Mouse (Mus musculus) neural tube, embryonic 15.5 days (tissue): ENCODE measurements around the gene Tas2r138. TPM values are rescaled to one million over a fixed set of nuclear protein-coding genes. Genes with fewer than 3 reads are reported as not detected.
"Not testable (repeated sequence)": the region's sequence is repeated elsewhere in the genome, so short reads cannot be mapped to it uniquely, and the experiment has no call there.

Experiments used
- ATAC-seq: fragments of 200-750 bp; cut with Nextera tagmentation; 2 replicates; pipeline ENCODE4 v1.8.0; 2017; ENCODE audit warnings: mild to moderate bottlenecking, moderate TSS enrichment, moderate library complexity; ENCODE audit not compliant: low FRiP score
- H3K27ac ChIP-seq: fragments of 300-500 bp; sonication (generic); replicated peaks from 2 replicates; pipeline ENCODE4 v1.5.1; 2015; ENCODE audit warnings: mild to moderate bottlenecking, inconsistent platforms
- H3K27me3 ChIP-seq: fragments of 300-500 bp; sonication (generic); replicated peaks from 2 replicates; pipeline ENCODE4 v1.6.1; 2015; ENCODE audit warnings: inconsistent platforms
- H3K36me3 ChIP-seq: fragments of 300-500 bp; sonication (generic); 2 replicates; pipeline ENCODE4 v1.6.1; 2015; ENCODE audit warnings: inconsistent platforms
- H3K4me1 ChIP-seq: fragments of 300-500 bp; sonication (generic); 2 replicates; pipeline ENCODE4 v1.6.1; 2015; ENCODE audit warnings: inconsistent platforms
- H3K4me2 ChIP-seq: fragments of 300-500 bp; sonication (generic); 2 replicates; pipeline ENCODE4 v1.6.1; 2015; ENCODE audit warnings: inconsistent platforms, mild to moderate bottlenecking, moderate library complexity
- H3K4me3 ChIP-seq: fragments of 300-500 bp; sonication (generic); replicated peaks from 2 replicates; pipeline ENCODE4 v1.5.1; 2015; ENCODE audit warnings: mild to moderate bottlenecking, inconsistent platforms
- H3K9ac ChIP-seq: fragments of 300-500 bp; sonication (generic); replicated peaks from 2 replicates; pipeline ENCODE4 v1.6.1; 2015; ENCODE audit warnings: mild to moderate bottlenecking, inconsistent platforms
- H3K9me3 ChIP-seq: fragments of 300-500 bp; sonication (generic); replicated peaks from 2 replicates; pipeline ENCODE4 v1.6.1; 2016; ENCODE audit warnings: inconsistent platforms
- WGBS: fragments of 180-500 bp; shearing (Covaris S2); methylation state at CpG from one replicate; pipeline ENCODE4 v1.1.7; 2015; ENCODE audit warnings: mixed read lengths; 5-methylcytosine and 5-hydroxymethylcytosine counted together
- polyA plus RNA-seq: library from polyadenylated mRNA; unstranded; fragments of >200 nt; fragmentation: Nextera tagmentation; extraction: Ambion mirVana; gene quantifications from 2 replicates; pipeline ENCODE4 v1.2.1, GENCODE M21; 2015

Gene Tas2r138
- polyA plus RNA-seq, 1 experiment from 2014 or later = not detected

DNA sequence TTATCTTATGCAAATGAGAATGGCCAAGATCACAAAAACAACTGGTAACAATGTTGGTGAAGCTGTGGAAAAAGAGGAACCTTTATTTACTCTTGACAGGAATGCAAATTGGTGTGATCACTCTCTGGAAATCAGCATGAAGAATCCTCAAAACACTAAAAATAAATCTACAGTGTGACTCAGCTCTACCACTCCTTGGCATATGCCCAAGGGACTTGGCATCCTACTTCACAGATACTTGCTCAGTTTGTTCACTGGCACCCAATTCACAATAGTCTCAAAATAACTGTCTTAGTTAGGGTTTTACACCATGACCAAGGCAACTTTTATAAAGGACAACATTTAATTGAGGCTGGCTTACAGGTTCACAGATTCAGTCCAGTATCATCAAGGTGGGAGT is 5.7 kb downstream of the Tas2r138 start:
- Histone ChIP-seq H3K36me3 (no peaks in the 10 kb centered on the region), H3K4me3 (no peak overlapping the region), H3K27ac (no peak overlapping the region), H3K4me1 (no peaks in the 10 kb centered on the region), H3K9ac (no peak overlapping the region), H3K27me3 (no peaks in the 10 kb centered on the region), H3K4me2 (no peak overlapping the region), H3K9me3 (no peaks in the 10 kb centered on the region)
- no peak for ATAC-seq

DNA sequence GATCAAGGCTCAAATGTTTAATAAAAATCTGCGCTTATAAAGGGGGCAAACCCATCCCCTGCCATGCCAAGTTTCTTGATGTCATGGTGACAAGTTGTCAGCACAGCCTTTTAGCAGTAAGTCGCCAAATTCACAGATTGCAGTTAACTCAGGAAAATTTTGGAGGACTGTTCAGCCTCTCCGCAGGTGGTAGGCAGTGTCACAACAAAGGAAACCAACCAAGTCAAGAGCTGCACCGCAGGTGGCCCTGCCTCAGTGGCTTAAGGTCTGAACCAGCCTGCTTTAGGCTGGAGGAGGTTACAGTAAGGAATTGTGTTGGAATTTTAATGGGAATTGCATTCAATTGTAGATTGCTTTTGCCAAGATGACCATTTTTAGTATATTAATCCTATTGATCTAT is 14.6 kb downstream of the Tas2r138 start:
- not testable (repeated sequence) for H3K9me3 ChIP-seq, ATAC-seq, H3K36me3 ChIP-seq, H3K4me1 ChIP-seq, H3K9ac ChIP-seq, H3K4me3 ChIP-seq, H3K4me2 ChIP-seq, H3K27ac ChIP-seq, H3K27me3 ChIP-seq
- WGBS = 38% methylated on average over 4 of the region's 4 CpGs

DNA sequence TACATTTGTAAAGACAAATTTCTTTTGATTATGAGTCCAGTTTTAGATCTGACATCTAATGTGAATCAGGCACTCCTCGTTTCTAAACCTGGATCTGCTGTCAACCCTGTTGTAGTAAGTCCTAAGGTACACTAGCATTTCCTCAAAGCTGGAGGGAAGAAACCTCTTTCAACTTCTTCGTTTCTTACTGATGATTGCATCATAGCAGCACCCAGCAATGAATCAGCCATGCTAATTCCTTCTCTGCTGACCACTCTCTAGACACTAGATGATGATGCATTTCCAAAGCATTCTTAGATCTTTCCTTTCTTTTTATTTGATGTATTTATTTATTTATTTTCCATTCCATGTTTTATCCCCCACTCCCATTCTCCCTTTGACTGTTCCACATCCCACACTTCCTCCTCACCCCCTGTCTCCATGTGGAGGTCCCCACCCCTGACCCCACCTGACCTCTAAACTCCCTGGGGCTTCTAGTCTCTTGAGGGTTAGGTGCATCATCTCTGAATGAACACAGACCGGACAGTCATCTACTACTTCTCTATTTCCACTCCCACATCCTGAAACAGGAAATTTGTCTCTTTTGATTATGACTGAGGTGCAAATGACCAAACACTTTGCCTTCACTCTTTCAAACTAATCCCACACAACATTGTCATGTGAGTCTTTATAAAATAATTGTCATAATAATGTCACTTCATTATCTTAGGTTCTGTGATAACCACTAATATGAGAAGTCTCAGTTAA is 18.1 kb downstream of the Tas2r138 start:
- no peak for ATAC-seq
- no peaks in the 10 kb centered on the region for H3K36me3 ChIP-seq
- no peak overlapping the region for H3K9ac ChIP-seq
- WGBS = 78% methylated on average over 3 of the region's 3 CpGs
- no peak overlapping the region for H3K4me2 ChIP-seq
- H3K4me3 ChIP-seq = no peak overlapping the region
- no peaks in the 10 kb centered on the region for H3K27me3 ChIP-seq
- no peak overlapping the region for H3K27ac ChIP-seq
- no peaks in the 10 kb centered on the region for H3K9me3 ChIP-seq
- H3K4me1 ChIP-seq = no peaks in the 10 kb centered on the region

DNA sequence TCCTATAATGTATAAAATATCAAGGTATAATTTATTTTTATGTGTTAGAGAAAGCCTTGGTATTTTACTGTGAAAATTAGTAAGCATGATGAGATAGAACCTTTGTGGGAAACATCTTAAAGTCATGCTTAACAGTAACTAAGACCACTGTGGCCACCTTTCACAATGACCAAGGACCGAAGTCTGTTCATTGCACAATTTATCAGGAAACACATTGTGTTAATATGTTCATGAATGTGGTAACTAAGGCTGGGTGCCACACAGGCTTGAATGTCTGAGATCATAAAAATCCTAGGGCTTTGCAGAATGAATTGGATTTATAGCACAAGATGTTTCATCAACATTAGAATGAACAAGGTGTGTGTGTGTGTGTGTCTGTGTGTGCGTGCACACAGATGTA is 24.8 kb downstream of the Tas2r138 start:
- Histone ChIP-seq H3K4me2 (no peak overlapping the region), H3K4me3 (no peak overlapping the region), H3K4me1 (no peaks in the 10 kb centered on the region), H3K27ac (no peak overlapping the region), H3K9me3 (no peaks in the 10 kb centered on the region), H3K9ac (no peak overlapping the region), H3K36me3 (no peaks in the 10 kb centered on the region), H3K27me3 (no peaks in the 10 kb centered on the region)
- 96% methylated on average over 2 of the region's 2 CpGs for WGBS
- ATAC-seq = no peak

DNA sequence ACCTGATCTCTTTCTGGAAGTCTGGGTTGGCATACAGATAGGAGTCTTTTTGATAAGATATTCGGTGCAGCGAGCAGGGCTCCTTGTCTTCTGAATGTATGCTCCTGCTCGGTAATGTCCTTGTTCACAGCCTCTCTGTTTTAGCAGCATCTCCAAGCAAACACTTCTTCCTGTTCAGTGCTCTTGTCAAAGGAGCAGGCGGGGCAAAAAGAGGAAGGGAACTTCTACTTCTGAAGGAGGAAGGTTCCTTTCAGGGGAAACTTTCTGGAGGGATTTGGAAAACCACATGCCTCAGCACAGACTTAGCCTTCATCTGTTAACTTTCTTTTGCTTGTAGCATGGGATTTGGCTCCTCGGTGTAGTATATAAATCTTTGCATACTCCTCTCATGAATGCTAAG is 27.5 kb downstream of the Tas2r138 start, which contains the start of gene Clec5a:
Clec5a (minus strand) TSS at position 177 of the 400 bp plus-strand sequence.
- H3K27ac ChIP-seq = no peak within 1 kb of the TSS
- H3K4me2 ChIP-seq = no peak within 1 kb of the TSS
- ATAC-seq = no peak

DNA sequence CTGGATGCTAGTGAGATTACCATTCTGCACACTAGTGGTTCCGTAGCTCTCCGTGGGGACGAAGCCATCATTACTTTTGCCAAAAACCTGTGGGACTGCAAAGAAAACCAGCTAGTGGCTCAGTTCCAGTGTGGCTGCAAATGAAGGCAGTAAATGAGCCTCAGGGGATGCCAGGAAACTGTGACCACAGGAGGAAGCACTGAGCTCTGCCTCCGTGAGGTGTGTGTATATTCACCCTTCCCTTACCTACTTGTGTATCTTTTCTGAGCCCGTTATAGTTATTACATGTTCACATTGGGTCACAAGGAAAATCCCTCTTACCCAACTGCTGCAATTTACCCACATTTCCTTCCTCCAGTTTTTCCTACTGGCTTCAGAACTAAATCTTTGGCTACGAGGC is 28.8 kb downstream of the Tas2r138 start:
- no peak for ATAC-seq
- WGBS = 78% methylated on average over 6 of the region's 6 CpGs
- H3K9me3 ChIP-seq = no peaks in the 10 kb centered on the region

More for the DNA sequence above, 27.5 kb downstream of the Tas2r138 start, which contains the start of gene Clec5a:
- Histone ChIP-seq H3K9ac (no peak within 1 kb of the TSS), H3K9me3 (no peaks in the 10 kb centered on the region), H3K4me1 (no peaks in the 10 kb centered on the region), H3K4me3 (no peak within 1 kb of the TSS), H3K36me3 (no peaks in the 10 kb centered on the region), H3K27me3 (no peaks in the 10 kb centered on the region)
- WGBS = 88% methylated on average over 5 of the region's 5 CpGs

DNA sequence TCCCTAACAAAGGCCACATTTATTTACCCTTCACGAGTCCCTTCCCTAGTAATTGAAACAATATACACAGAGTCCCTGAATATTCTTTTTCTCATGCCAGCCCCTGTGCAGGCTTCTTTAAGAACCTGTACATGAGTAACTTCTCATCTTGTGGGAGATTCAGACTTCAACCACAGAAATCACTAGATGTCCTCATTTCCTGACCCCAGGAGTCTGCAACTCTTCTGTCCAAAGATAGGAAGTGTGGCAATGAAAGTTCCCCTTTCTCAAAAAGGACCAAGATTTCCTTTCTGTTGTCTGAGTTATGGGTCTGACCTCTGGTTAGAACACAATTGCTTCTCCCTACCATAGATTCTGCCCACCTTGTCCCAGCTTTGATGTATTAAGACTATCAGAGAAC is 36.8 kb downstream of the Tas2r138 start:
- Histone ChIP-seq H3K36me3 (no peaks in the 10 kb centered on the region), H3K9me3 (no peaks in the 10 kb centered on the region), H3K4me2 (no peak overlapping the region), H3K27me3 (no peaks in the 10 kb centered on the region), H3K27ac (no peak overlapping the region), H3K9ac (no peak overlapping the region), H3K4me1 (no peaks in the 10 kb centered on the region), H3K4me3 (no peak overlapping the region)
- no peak for ATAC-seq
- 84% methylated on average over 1 of the region's 1 CpGs for WGBS

More for the DNA sequence above, 28.8 kb downstream of the Tas2r138 start:
- H3K9ac ChIP-seq = no peak overlapping the region
- H3K4me1 ChIP-seq = no peaks in the 10 kb centered on the region
- no peaks in the 10 kb centered on the region for H3K27me3 ChIP-seq
- no peak overlapping the region for H3K27ac ChIP-seq
- H3K4me3 ChIP-seq = no peak overlapping the region
- no peaks in the 10 kb centered on the region for H3K36me3 ChIP-seq
- H3K4me2 ChIP-seq = no peak overlapping the region

DNA sequence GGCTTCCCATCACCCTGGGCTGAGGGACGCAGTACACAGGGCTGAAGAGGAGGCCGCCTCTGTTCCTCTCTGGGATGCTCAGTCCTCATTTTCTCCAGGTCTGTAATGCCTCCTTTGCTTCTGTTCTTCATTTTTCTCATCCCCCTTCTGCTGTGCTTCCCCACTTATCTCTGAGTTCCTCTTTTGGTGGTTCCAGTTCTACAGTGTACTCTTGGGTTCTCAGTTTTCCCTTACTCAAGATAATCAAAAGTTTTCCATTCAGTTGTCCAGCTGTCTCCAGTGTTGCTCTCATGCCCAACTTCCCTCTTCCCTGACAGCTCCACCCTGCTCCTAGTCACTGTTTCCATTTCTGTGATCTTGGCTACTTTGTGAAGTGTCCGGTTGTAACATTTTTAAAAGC is 39.5 kb downstream of the Tas2r138 start:
- Histone ChIP-seq H3K4me3 (no peak overlapping the region), H3K9me3 (no peaks in the 10 kb centered on the region), H3K27ac (no peak overlapping the region), H3K4me2 (no peak overlapping the region), H3K27me3 (no peaks in the 10 kb centered on the region), H3K36me3 (no peaks in the 10 kb centered on the region), H3K9ac (no peak overlapping the region), H3K4me1 (no peaks in the 10 kb centered on the region)
- no peak for ATAC-seq
- 87% methylated on average over 3 of the region's 3 CpGs for WGBS

DNA sequence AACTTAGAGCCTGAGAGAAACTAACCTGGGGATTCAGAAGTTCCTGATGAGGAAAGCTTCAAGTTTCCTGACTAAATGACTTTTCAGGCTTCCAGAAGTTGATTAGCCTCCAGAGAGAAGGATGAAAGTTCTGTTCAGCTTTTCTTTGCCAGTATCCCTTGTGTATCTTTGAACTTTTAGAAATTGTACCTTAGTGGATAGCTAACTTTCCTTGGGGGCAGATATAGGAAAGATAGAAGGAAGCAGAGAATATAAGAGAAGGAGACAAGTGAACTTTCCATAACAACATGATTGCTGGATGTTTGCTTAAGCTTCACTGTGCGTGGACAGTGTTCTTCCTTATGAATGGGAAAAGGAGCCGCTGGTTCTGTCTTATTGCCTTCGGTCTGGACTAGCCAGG is 43.9 kb downstream of the Tas2r138 start, which contains the start of gene Olfr460:
Olfr460 (plus strand) TSS at position 301 of the 400 bp plus-strand sequence.
- no peaks in the 10 kb centered on the region for H3K36me3 ChIP-seq
- no peak within 1 kb of the TSS for H3K4me3 ChIP-seq
- no peaks in the 10 kb centered on the region for H3K4me1 ChIP-seq
- H3K27me3 ChIP-seq = no peaks in the 10 kb centered on the region
- H3K4me2 ChIP-seq = no peak within 1 kb of the TSS
- H3K9me3 ChIP-seq = no peaks in the 10 kb centered on the region
- no peak within 1 kb of the TSS for H3K9ac ChIP-seq
- H3K27ac ChIP-seq = no peak within 1 kb of the TSS
- 94% methylated on average over 3 of the region's 3 CpGs for WGBS
- no peak for ATAC-seq

Other genes starting within 250 kb of the Tas2r138 start
- 12.7 and 14.8 TPM in 2 replicates for gene E330009J07Rik, start 177.2 kb downstream of the Tas2r138 start, polyA plus RNA-seq
- 0.08 and 0.15 TPM in 2 replicates for gene Wee2, start 174.2 kb downstream of the Tas2r138 start, polyA plus RNA-seq
- gene Ssbp1, start 142.0 kb downstream of the Tas2r138 start, polyA plus RNA-seq = 96.3 and 118 TPM in 2 replicates
- gene Tas2r137, start 122.1 kb downstream of the Tas2r138 start, polyA plus RNA-seq = not detected in 2 replicates
- not detected in 2 replicates for gene Tas2r108, start 119.8 kb downstream of the Tas2r138 start, polyA plus RNA-seq
- not detected in 2 replicates for gene Prss37, start 93.8 kb downstream of the Tas2r138 start, polyA plus RNA-seq
- 0.17 and 0.37 TPM in 2 replicates for gene Olfr461, start 58.3 kb downstream of the Tas2r138 start, polyA plus RNA-seq
- gene Olfr460, start 43.8 kb downstream of the Tas2r138 start, polyA plus RNA-seq = not detected in 2 replicates
- gene Clec5a, start 27.5 kb downstream of the Tas2r138 start, polyA plus RNA-seq = 0.96 and 1.3 TPM in 2 replicates
- 0.20 and 1.6 TPM in 2 replicates for gene Mgam, start 15.5 kb upstream of the Tas2r138 start, polyA plus RNA-seq